Mouse (Mus musculus) yolk sac, embryonic 10.5 days (tissue): ENCODE data around the gene Fam90a1b.
"Not testable (repeated sequence)": the region's sequence is repeated elsewhere in the genome, so short reads cannot be mapped to it uniquely, and the experiment has no call there.

Experiments
- DNase-seq: peaks from one replicate; pipeline ENCODE4 v3.0.0-alpha.2; 2017; ENCODE audit warnings: low spot score

The Fam90a1b gene

GRCm38 (mm10) chrX:94366670-94367241, at the start of gene Fam90a1b, which contains the start of gene Apoo:
TSS of gene Fam90a1b (minus strand) at chrX:94366777.
TSS of gene Apoo (plus strand) at chrX:94367117.
- DNase-seq, result peak; percentile 97

- DNase-seq, result peak; percentile 26
Observed at GRCm38 (mm10) chrX:94408975-94409374, 42.4 kb upstream of the Fam90a1b start.

- no peak for DNase-seq
Observed at GRCm38 (mm10) chrX:94378734-94379133, 12.2 kb upstream of the Fam90a1b start.

- DNase-seq, result no peak
Observed at GRCm38 (mm10) chrX:94367248-94367647, 671 bp upstream of the Fam90a1b start.

GRCm38 (mm10) chrX:94366029-94366428, 548 bp downstream of the Fam90a1b start:
- DNase-seq, result peak; percentile 16

GRCm38 (mm10) chrX:94365381-94365925, 1.1 kb downstream of the Fam90a1b start:
- peak; percentile 1 for DNase-seq

- not testable (repeated sequence) for DNase-seq
Observed at GRCm38 (mm10) chrX:94343638-94344037, 22.9 kb downstream of the Fam90a1b start.

GRCm38 (mm10) chrX:94321036-94321902, 45.3 kb downstream of the Fam90a1b start:
- no peak for DNase-seq
